Comparison of ENCODE assay signal across 15 mouse cellular contexts in the genomic region with DNA sequence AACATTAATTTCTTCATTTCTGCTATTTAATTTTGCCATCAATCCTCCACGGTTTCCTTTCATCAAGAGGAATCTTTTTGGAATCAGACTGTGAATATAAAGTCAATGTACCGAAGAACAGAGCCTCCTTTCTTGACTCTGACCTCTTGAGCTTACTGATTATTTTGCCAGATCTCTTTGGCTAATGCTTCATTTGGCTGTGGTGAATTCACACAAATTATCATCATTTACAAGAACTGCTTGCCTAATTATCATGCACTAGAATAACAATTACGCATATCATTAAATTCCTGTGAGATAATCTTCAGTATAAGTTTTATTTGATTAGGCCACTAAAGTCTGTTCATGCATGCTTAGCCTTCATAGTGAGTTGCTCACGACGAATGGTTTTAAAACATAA.
"Had no signal": no experiment of that assay in that cellular context is flagged by ENCODE, and none has a peak within 500 bp of the region (broad histone marks: within the 10 kb centered on the region; RNA-seq: fewer than 3 reads in every experiment).

No protein-coding gene starts in this region.

- H3K9me3 ChIP-seq: neural tube, embryonic 15.5 days; stomach, embryonic 15.5 days had no signal

- H3K4me2 ChIP-seq: neural tube, embryonic 15.5 days; stomach, embryonic 15.5 days had no signal

- H3K36me3 ChIP-seq: neural tube, embryonic 15.5 days; stomach, embryonic 15.5 days had no signal

- H3K4me1 ChIP-seq: neural tube, embryonic 15.5 days; stomach, embryonic 15.5 days had no signal

- H3K27ac ChIP-seq: neural tube, embryonic 15.5 days; stomach, embryonic 15.5 days; stomach, postnatal 0 days had no signal

- DNase-seq: retina, postnatal 1 day; right cerebral cortex, adult 18-20 months; right cerebral cortex, postnatal 14 days; right cerebral cortex, postnatal 25 days; right cerebral cortex, postnatal 4 days; spleen, adult 18-20 months; thymus, adult 18-20 months; thymus, adult 2 months; thymus, postnatal 14 days; thymus, postnatal 25 days; thymus, postnatal 36 days; thymus, postnatal 4 days had no signal

- H3K4me3 ChIP-seq: neural tube, embryonic 15.5 days; stomach, embryonic 15.5 days had no signal

- H3K9ac ChIP-seq: neural tube, embryonic 15.5 days; stomach, embryonic 15.5 days had no signal

- H3K27me3 ChIP-seq: neural tube, embryonic 15.5 days; stomach, embryonic 15.5 days had no signal
